Mouse (Mus musculus) hindbrain, embryonic 15.5 days (tissue): ENCODE data around the gene Pecr. TPM values are rescaled to one million over a fixed set of nuclear protein-coding genes. Genes with fewer than 3 reads are reported as not detected.
"Not testable (repeated sequence)": the region's sequence is repeated elsewhere in the genome, so short reads cannot be mapped to it uniquely, and the experiment has no call there.

Source experiments
- ATAC-seq: fragments of 200-750 bp; cut with Nextera tagmentation; 2 replicates; pipeline ENCODE4 v1.8.0; 2017; ENCODE audit warnings: low read depth, moderate number of reproducible peaks, moderate TSS enrichment; ENCODE audit not compliant: low FRiP score
- H3K27ac ChIP-seq: fragments of 300-500 bp; sonication (generic); replicated peaks from 2 replicates; pipeline ENCODE4 v1.5.1; 2015; ENCODE audit warnings: mild to moderate bottlenecking, inconsistent platforms
- H3K27me3 ChIP-seq: fragments of 300-500 bp; sonication (generic); 2 replicates; pipeline ENCODE4 v1.6.1; 2015; ENCODE audit warnings: control low read depth, inconsistent platforms
- H3K36me3 ChIP-seq: fragments of 300-500 bp; sonication (generic); 2 replicates; pipeline ENCODE4 v1.6.1; 2015; ENCODE audit warnings: control low read depth, inconsistent platforms
- H3K4me1 ChIP-seq: fragments of 300-500 bp; sonication (generic); replicated peaks from 2 replicates; pipeline ENCODE4 v1.6.1; 2015; ENCODE audit warnings: control low read depth, inconsistent platforms
- H3K4me2 ChIP-seq: fragments of 300-500 bp; sonication (generic); 2 replicates; pipeline ENCODE4 v1.6.1; 2015; ENCODE audit warnings: moderate library complexity, mild to moderate bottlenecking, inconsistent platforms
- H3K4me3 ChIP-seq: fragments of 300-500 bp; sonication (generic); 2 replicates; pipeline ENCODE4 v1.5.1; 2015; ENCODE audit warnings: mild to moderate bottlenecking, inconsistent platforms
- H3K9ac ChIP-seq: fragments of 300-500 bp; sonication (generic); 2 replicates; pipeline ENCODE4 v1.6.1; 2015; ENCODE audit warnings: inconsistent platforms
- H3K9me3 ChIP-seq: fragments of 300-500 bp; sonication (generic); 2 replicates; pipeline ENCODE4 v1.6.1; 2016; ENCODE audit warnings: control low read depth, inconsistent platforms
- WGBS: fragments of 180-500 bp; shearing (Covaris S2); methylation state at CpG from one replicate; pipeline ENCODE4 v1.1.7; 2015; 5-methylcytosine and 5-hydroxymethylcytosine counted together
- polyA plus RNA-seq: library from polyadenylated mRNA; unstranded; fragments of >200 nt; fragmentation: Nextera tagmentation; extraction: Ambion mirVana; gene quantifications from 2 replicates; pipeline ENCODE4 v1.2.1, GENCODE M21; 2015

Gene Pecr
- polyA plus RNA-seq, 1 experiment from 2014 or later: 9.5 TPM

DNA sequence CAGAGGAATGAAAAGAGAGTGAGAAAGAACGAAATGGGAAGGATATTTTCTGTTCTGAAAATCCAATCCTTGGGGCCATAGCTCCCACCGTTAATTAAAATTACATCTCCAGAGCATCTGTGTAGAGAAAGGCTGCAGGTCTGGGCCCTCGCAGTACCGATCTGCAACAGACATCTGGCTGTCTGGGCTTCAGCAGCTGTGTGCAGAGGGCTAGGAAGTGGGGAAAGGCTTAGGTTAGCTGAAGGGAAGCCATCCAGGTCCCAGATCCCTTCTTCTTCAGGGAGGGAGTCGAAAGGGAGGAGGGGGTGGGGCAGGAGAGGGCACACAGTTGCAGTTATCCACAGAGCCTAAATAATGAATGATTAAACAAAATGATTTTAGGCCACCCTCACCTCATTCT lies 425 bp upstream of the Pecr start:
- Histone ChIP-seq H3K4me1 (peaks cover 30% of the 10 kb centered on the region), H3K27me3 (no peaks in the 10 kb centered on the region), H3K9me3 (no peaks in the 10 kb centered on the region), H3K36me3 (peaks cover 5% of the 10 kb centered on the region; the same call in 1 of the 2 replicates), H3K4me3 (peak overlapping the region; percentile 58), H3K9ac (peak overlapping the region; percentile 67), H3K27ac (peak overlapping the region; percentile 86), H3K4me2 (peak overlapping the region; percentile 96)
- under 1% methylated on average over 5 of the region's 5 CpGs for WGBS
- ATAC-seq: peak; percentile 69

DNA sequence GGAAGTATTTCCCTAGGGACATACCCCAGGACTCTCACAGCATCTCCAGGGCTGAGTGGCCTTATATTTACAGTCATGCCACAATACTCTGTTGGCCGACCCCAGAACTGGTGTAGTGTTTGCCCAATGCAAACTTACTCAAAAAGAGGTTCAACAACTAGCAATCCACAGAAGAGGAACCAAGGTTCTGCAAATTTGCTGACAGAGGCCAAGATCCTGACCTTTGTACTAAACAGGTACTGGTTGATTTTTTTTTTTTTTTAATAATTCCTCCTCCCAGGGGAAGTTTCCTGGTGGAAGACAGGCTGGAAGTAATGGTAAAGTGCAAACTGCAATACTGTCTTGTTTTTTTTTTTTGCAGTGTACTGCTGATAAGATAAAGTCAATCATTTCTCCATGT lies 1.5 kb downstream of the Pecr start:
- no peaks in the 10 kb centered on the region for H3K36me3 ChIP-seq
- H3K27me3 ChIP-seq: no peaks in the 10 kb centered on the region
- no peak overlapping the region for H3K4me3 ChIP-seq
- no peaks in the 10 kb centered on the region for H3K9me3 ChIP-seq
- H3K4me1 ChIP-seq: peaks cover 28% of the 10 kb centered on the region
- no peak overlapping the region for H3K9ac ChIP-seq
- ATAC-seq: no peak
- no peak overlapping the region for H3K4me2 ChIP-seq
- H3K27ac ChIP-seq: no peak overlapping the region
- WGBS: 91% methylated on average over 1 of the region's 1 CpGs

DNA sequence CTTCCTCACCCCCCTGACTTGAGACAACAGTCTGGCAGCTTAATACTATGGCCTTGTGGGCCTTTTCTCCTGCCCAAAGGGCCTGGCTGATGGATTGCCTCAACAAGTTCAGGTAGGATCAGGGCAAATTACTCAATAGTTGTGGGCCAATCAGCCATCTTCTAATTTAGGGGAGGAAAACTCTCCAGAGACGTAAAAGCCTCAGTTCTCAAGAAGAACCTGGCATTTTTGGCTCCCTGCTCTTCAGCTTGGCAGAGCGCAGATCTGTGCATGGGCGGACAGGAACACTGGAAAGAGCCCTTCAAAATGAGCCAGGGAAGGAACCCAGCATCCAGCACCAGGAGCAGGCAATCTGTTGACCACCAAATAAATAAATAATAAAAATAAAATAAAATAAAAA lies 6.0 kb downstream of the Pecr start:
- no peak overlapping the region for H3K9ac ChIP-seq
- no peak overlapping the region for H3K4me3 ChIP-seq
- H3K9me3 ChIP-seq: no peaks in the 10 kb centered on the region
- no peak overlapping the region for H3K4me2 ChIP-seq
- ATAC-seq: no peak
- no peaks in the 10 kb centered on the region for H3K4me1 ChIP-seq
- no peaks in the 10 kb centered on the region for H3K27me3 ChIP-seq
- WGBS: 82% methylated on average over 3 of the region's 3 CpGs
- H3K27ac ChIP-seq: no peak overlapping the region
- H3K36me3 ChIP-seq: no peaks in the 10 kb centered on the region

DNA sequence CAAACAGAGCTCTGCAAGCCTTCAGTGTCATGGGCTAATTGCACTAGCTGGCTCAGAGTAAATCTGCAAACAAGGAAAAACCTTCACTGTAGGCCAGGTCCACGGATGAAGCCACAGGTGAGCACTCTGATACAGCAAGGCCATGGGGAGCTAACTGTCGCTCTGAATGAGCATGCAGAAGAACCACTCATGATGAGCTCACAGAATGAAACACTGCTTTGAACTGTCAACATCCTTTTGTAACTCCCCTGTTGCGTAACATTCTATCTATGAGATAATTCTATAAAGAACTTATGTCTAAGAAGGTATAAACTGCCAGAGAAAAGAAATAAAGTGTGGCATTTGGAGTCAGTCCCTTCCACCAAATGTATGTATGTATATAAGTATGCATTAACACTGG lies 21.0 kb downstream of the Pecr start:
- 92% methylated on average over 3 of the region's 3 CpGs for WGBS
- no peaks in the 10 kb centered on the region for H3K9me3 ChIP-seq
- ATAC-seq: no peak

DNA sequence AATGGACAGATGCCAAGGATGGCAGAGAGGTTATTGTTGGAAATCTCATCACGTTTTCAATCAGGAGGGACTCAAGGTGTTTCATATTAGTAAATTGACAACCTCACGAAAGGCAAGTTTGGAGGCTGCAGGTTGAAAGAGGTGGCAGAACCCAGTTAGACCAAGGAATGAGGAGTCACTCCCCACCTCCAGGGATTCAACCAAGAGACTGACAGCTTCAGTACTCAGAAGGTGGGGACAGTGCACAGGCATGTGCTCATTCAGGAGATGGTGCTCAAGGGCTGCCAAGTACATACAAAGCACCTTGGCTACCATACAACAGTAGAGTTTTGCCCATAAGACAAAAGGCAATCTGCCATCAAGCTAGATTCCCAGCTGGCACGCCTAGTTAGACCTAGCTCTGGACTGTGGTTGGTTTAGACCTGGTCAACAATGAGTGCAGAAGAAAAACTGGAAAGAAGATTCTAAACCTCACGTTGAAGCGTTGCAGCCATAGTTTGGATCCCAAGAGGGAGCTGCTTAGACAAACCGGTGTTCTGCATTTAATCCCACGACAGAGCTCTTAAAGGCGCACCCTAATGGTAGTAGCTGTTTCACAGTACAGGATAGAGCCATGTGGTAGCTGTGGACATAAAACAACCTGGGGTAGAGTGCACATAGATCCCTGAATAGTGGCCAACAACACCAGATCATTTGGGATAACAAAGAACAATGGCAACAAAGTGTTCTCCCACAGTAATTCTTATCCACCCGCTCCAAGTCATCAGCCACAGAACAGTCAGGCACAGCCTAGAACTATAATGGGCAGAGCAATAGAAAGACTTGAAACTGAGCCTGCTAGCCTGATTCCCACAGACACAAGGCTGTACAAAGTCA lies 27.5 kb downstream of the Pecr start:
- Histone ChIP-seq H3K4me3 (peak overlapping the region; percentile 42), H3K9me3 (no peaks in the 10 kb centered on the region), H3K9ac (peak overlapping the region; percentile 43; the same call in 1 of the 2 replicates), H3K4me2 (peak overlapping the region; percentile 63), H3K36me3 (no peaks in the 10 kb centered on the region), H3K27ac (peak overlapping the region; percentile 88), H3K4me1 (peaks cover 22% of the 10 kb centered on the region), H3K27me3 (no peaks in the 10 kb centered on the region)
- 78% methylated on average over 9 of the region's 9 CpGs for WGBS
- ATAC-seq: no peak

More for the DNA sequence above, 21.0 kb downstream of the Pecr start:
- no peak overlapping the region for H3K4me3 ChIP-seq
- H3K27ac ChIP-seq: no peak overlapping the region
- no peaks in the 10 kb centered on the region for H3K36me3 ChIP-seq
- H3K27me3 ChIP-seq: no peaks in the 10 kb centered on the region
- no peak overlapping the region for H3K4me2 ChIP-seq
- no peaks in the 10 kb centered on the region for H3K4me1 ChIP-seq
- H3K9ac ChIP-seq: no peak overlapping the region

DNA sequence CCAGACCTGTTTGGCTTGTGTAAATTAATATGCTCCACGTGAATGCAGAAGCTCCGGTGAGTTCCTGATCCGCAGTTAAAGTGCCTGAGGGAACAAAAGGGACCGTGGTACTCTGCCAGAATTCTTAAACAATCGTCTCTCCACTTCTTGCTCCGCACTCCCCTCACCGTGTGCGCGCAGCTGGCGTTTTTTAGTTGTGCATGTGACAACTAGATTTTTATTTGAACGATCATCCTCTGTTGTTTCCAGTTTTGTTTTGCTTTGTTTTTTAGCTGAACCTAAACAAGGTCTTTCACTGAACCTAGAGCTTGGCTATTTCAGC lies 28.3 kb downstream of the Pecr start:
- Histone ChIP-seq H3K27ac (peak overlapping the region; percentile 88), H3K36me3 (no peaks in the 10 kb centered on the region), H3K9ac (peak overlapping the region; percentile 43), H3K4me3 (peak overlapping the region; percentile 42), H3K4me1 (peaks cover 22% of the 10 kb centered on the region), H3K9me3 (no peaks in the 10 kb centered on the region), H3K4me2 (peak overlapping the region; percentile 63), H3K27me3 (no peaks in the 10 kb centered on the region)
- WGBS: 19% methylated on average over 11 of the region's 11 CpGs
- no peak for ATAC-seq

DNA sequence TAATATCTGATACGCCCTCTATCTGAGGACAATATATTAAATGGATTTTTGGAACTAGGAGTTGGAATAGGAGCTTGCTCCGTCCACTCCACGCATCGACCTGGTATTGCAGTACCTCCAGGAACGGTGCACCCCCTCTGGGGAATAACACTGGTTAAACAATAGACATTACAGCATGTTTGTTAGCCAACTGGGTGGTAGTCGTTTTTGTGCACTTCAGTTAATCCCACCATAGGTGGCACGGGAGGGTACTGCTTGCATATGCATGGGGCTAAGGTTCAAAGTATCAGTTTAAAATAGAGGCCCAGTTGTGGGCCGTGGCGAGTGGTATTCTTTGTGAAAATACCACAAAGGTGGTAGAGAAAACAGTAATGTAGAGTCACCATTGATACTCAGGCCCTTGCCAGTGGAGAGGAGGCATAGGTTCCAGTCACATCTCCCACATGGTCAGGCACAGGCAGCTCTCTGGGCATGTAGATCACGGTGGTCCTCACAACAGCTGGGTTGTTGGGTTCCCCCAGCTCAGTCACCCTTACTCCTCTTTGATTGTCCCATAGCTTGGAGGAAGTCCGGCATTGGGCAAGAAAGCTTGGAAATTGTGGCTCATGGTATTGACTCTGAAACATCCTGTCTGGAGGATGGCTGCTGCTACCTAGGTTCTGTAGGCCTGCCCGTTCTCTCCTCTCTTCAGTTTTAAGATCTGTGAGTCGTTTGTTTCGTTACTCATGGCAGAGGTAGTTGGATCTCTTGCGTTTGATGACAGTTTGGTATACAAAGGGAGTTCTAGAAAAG lies 28.9 kb downstream of the Pecr start:
- Histone ChIP-seq H3K4me2 (peak overlapping the region; percentile 63), H3K27me3 (no peaks in the 10 kb centered on the region), H3K9me3 (no peaks in the 10 kb centered on the region), H3K27ac (peak overlapping the region; percentile 88), H3K36me3 (no peaks in the 10 kb centered on the region), H3K4me3 (peak overlapping the region; percentile 42), H3K4me1 (peaks cover 22% of the 10 kb centered on the region), H3K9ac (peak overlapping the region; percentile 43)
- WGBS: 3% methylated on average over 15 of the region's 15 CpGs
- ATAC-seq: peak; percentile 85

DNA sequence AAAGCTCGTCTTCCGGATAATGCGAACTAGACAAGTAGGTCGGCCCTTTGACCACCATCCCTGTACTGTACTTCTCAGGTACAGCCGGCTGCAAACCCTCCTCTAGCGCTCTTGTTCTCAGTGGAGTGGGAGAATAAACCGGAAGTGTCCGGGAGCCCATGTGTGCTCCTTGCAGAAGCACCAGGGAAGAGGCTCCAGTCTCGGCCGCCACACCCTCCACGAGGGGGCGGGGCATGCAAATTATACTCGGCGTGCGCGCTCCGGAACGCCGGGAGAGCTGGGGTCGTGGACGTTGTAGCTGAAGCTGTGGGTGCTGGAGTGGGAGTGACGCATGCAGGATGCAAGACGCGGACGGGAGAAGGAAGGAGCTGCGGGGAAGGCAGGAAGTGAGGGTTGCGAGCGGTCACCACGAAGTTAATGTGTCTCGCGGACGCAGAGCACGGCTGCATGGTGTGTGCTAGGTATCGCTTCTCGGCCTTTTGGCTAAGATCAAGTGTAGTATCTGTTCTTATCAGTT lies 29.5 kb downstream of the Pecr start:
- H3K27me3 ChIP-seq: no peaks in the 10 kb centered on the region
- peak; percentile 92 for ATAC-seq
- H3K36me3 ChIP-seq: no peaks in the 10 kb centered on the region
- H3K4me2 ChIP-seq: peak overlapping the region; percentile 63
- H3K9ac ChIP-seq: peak overlapping the region; percentile 43
- H3K9me3 ChIP-seq: no peaks in the 10 kb centered on the region
- peaks cover 22% of the 10 kb centered on the region for H3K4me1 ChIP-seq
- H3K4me3 ChIP-seq: peak overlapping the region; percentile 42
- H3K27ac ChIP-seq: peak overlapping the region; percentile 88
- 1% methylated on average over 35 of the region's 35 CpGs for WGBS

DNA sequence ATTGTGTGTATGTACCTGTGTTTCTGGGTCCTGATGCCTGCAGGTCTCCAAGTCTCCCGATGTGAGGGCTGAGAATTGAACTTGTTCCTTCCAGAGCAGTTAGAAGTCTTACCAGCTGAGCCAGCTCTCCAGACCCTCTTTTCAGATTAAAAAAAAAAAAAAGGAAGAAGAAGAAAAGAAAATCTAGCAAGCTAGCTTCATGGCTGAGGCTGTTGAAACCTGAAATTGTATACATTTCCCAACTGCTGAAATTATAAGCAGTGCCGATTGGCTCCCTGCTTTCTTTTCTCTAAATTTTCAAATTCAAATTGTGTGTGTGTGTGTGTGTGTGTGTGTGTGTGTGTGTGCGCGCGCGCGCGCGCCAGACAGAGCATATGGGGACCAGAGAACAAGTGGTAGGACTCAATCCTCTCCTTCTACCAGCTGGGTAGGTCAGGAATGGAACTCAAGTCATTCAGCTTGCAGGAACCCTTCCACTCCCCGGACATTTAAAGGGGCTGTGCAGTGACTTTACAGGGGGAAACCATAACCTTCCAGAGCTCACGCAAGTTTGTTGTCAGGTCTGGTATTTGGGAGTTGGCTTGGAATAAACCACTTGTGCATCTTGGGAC lies 30.1 kb downstream of the Pecr start:
- 0 out of 2 replicates have a peak overlapping the region, but pooled peaks have one; percentile 43 for H3K9ac ChIP-seq
- H3K9me3 ChIP-seq: no peaks in the 10 kb centered on the region
- H3K27me3 ChIP-seq: no peaks in the 10 kb centered on the region
- no peaks in the 10 kb centered on the region for H3K36me3 ChIP-seq
- H3K4me3 ChIP-seq: peak overlapping the region; percentile 42
- peak overlapping the region; percentile 63 for H3K4me2 ChIP-seq
- WGBS: 21% methylated on average over 11 of the region's 11 CpGs
- peak overlapping the region; percentile 88 for H3K27ac ChIP-seq
- peaks cover 22% of the 10 kb centered on the region for H3K4me1 ChIP-seq
- peak; percentile 7; the same call in 1 of the 2 replicates for ATAC-seq

DNA sequence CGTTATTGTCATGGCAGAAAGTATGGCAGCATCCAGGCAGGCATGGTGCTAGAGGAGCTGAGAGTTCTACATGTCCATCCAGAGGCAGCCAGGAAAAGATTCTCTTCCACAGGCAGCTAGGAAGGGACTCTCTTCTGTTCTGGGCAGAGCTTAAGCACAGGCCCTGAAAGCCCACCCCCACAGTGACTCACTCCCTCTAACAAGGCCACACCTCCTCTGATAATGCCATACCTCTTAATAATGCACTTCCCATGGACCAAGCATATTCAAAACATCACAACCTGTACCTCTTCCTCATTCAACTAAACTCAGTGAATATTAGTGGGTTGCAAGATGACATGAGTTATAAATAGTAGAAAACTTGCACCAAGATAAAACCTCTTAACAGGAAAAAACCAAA lies 32.3 kb downstream of the Pecr start:
- Histone ChIP-seq H3K36me3 (no peaks in the 10 kb centered on the region), H3K9ac (no peak overlapping the region), H3K27ac (no peak overlapping the region), H3K4me1 (peaks cover 17% of the 10 kb centered on the region), H3K4me2 (no peak overlapping the region), H3K27me3 (no peaks in the 10 kb centered on the region), H3K9me3 (no peaks in the 10 kb centered on the region), H3K4me3 (no peak overlapping the region)
- no peak for ATAC-seq
- 81% methylated on average over 1 of the region's 1 CpGs for WGBS

DNA sequence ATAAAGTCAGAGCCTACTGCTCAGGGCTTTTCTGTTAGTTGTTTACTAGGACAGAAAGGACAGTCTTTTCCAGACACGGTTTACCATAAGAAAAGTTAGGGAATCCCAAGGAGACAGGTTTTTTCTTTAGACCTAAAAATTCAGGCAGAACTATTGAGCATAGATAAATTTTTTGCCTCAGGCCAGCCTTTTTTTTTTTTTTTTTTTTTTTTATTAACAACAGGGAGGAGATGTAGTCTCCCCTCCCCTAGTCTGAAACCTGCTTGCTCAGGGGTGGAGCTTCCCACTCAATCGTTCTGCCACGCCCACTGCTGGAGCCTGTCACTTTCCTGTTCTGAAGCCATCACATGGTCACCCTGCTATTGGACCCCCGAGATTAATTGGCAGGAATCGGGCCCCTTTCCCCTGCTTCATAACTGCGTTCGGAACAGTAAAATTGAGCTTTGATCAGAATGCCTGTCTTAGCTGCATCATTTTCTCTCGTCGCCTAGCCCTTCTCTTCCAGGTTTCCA lies 35.8 kb downstream of the Pecr start:
- not testable (repeated sequence) for H3K4me3 ChIP-seq, ATAC-seq, H3K4me1 ChIP-seq, H3K4me2 ChIP-seq, H3K9me3 ChIP-seq, H3K27ac ChIP-seq, H3K9ac ChIP-seq, H3K27me3 ChIP-seq, H3K36me3 ChIP-seq
- 49% methylated on average over 9 of the region's 9 CpGs for WGBS
